Mouse (Mus musculus) heart, adult 2 months (tissue): ENCODE data around the gene Alox12b.

Source experiments
- CTCF ChIP-seq: fragments of 200-600 bp; IDR thresholded peaks from 2 replicates; pipeline ENCODE4 v1.8.1; 2022; ENCODE audit warnings: antibody characterized with exemption, mild to moderate bottlenecking, moderate library complexity
- POLR2A ChIP-seq: fragments of 200-500 bp; IDR thresholded peaks from 2 replicates; pipeline ENCODE4 v1.6.1; 2011; ENCODE audit warnings: mild to moderate bottlenecking, low read depth, low read length, control low read depth; ENCODE audit not compliant: insufficient read depth

GRCm38 (mm10) chr11:69121741-69122335 lies 35.0 kb upstream of the Alox12b start:
- TF ChIP-seq CTCF (no peak), POLR2A (no peak)
